Mouse (Mus musculus) liver, adult 2 months (tissue): Measurements from ENCODE around the gene Smg1.

Experiments used
- CTCF ChIP-seq: fragments of 200-500 bp; IDR thresholded peaks from 2 replicates; pipeline ENCODE4 v1.5.1; 2011; ENCODE audit warnings: low read depth, low read length, control low read depth
- POLR2A ChIP-seq: fragments of 200-500 bp; IDR thresholded peaks from 2 replicates; pipeline ENCODE4 v1.6.1; 2011; ENCODE audit warnings: low read length, control low read depth; ENCODE audit not compliant: insufficient read depth; ENCODE audit errors: extremely low read depth

GRCm38 (mm10) chr7:118117539-118118210, 125.8 kb downstream of the Smg1 start:
- TF ChIP-seq CTCF (no peak), POLR2A (no peak)
